Mouse (Mus musculus): Measurements from ENCODE around the gene Kri1.
"Not testable (repeated sequence)": the region's sequence is repeated elsewhere in the genome, so short reads cannot be mapped to it uniquely, and the experiment has no call there.

Gene Kri1

DNA sequence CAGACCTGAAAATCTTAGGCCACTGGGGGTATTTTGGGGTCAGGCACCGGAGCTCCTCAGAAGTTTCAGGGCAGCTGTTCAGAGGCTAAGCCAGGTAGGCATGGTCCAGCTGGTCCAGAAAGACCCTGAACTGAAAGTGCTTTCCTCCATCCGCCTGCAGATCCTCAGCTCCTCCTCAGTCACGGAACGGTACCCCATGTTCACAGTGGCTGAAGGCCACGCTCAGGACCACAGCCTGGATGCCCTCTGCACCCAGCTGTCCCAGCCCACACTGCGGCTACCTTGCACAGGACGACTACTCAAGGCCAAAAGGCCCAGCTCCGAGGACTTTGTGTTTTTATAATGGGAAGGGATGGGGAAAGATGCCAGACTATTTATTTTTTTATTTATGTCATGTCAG is 14.7 kb downstream of the Kri1 start:
- DNase-seq, result no peak

DNA sequence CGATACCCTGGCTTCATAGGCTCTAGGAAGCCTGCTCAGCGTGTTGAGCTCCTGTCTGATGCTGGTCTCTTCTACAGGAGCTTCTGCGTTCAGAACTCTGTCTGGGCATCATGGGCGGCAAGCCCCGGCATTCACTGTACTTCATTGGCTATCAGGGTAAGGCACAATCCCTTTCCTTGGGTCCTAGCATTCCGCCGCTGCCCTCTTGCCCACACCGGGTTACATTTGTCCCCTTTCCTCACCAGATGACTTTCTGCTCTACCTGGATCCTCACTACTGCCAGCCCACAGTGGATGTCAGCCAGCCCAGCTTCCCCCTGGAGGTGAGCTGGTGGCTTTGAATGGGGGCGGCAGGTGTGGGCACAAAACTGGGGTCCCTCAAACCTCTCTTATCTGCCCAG is 15.4 kb downstream of the Kri1 start:
- DNase-seq, result no peak

DNA sequence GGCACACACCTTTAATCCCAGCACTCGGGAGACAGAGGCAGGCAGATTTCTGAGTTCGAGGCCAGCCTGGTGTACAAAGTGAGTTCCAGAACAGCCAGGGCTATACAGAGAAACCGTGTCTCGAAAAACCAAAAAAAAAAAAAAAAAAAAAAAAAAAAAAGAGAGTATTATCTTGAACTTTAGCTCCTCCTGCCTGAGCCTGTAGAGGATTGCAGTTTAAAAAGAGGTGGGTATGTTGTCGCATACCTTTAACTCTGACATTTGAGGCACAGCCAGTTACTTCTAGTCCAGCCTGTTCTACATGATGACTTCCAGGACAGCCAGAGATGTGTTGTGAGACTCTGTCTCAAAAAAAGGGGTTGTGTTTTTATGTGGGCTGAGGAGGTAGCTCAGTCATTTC is 18.2 kb downstream of the Kri1 start:
- DNase-seq, result not testable (repeated sequence)

DNA sequence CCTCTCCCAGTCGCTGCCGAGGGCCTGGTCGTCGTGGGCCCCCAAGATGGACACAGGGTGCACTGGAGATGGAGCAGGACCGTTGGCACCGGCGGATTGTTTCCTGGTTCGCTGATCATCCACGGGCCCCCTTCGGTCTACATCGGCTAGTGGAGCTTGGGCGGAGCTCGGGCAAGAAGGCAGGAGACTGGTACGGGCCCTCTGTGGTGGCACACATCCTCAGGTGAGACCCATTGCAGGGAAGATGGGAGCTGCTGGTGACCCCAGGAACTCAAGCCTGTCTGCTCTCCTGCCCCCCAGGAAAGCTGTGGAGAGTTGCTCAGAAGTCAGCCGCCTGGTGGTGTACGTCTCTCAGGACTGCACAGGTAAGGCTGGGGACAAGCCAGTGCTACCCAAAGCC is 19.5 kb downstream of the Kri1 start:
- DNase-seq, result no peak

DNA sequence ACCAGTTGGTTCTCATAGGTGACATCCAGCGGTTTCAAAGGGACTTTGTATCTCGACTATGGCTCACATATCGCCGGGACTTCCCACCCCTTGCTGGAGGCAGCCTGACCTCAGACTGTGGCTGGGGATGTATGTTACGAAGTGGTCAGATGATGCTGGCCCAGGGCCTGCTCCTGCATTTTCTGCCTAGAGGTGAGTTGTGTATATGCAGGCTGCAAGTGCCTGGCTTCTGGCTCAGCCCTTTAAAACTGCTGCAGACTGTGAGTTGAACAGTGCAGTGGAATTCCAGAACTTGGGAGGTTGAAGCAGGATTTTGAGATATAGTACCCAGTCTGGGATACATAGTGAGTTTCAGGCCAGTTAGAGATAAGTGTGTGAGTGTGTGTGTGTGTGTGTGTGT is 20.9 kb downstream of the Kri1 start:
- DNase-seq, result no peak

DNA sequence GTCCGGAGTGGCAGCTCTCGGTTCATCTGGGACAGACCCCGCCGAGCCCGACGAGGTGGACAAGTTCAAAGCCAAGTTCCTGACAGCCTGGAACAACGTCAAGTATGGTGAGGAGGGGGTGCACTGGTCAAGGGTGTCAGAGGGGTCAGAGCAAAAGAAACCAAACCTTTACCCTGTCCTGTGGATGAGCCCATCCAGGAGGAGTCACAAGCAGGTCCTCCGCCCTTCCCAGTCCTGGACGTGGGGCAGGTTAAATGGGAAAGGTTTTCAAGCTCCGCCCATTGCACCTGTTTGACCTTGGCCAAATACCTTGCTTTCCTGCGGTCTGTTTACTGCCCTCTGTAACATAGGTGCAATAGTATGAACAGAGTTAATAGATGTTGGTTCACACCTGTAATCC is 22.2 kb downstream of the Kri1 start:
- peak; percentile 73 for DNase-seq

DNA sequence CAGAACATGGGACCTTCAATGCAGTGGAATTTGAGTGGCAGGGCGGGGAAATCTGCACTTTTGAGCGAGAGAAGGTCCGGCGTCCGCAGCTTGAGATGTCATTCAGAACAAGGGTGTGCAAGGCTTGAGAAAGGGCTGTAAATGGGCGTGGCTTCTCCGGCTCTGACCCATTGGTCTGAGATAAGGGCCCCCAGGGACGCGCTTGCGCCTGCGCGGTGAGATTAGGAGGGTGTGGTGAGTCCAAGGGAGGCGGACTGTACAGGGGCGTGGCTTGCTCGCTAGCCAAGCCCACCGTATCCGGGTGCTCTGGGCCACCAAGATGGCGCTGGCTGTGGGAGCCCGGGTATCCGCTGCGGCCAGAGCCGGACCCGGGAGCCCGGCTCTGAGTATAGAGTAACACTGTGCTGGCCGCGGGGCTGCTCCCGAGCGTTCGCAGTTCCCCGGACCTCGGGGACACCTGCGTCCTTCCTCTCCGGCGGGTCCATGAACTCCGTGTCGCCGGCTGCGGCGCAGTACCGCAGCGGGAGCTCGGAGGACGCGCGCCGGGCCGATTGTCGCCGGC is 22.7 kb downstream of the Kri1 start, which contains the start of gene Atg4d:
Atg4d (plus strand) TSS at position 294 of the 562 bp plus-strand sequence.
- peak; percentile 99 for DNase-seq

DNA sequence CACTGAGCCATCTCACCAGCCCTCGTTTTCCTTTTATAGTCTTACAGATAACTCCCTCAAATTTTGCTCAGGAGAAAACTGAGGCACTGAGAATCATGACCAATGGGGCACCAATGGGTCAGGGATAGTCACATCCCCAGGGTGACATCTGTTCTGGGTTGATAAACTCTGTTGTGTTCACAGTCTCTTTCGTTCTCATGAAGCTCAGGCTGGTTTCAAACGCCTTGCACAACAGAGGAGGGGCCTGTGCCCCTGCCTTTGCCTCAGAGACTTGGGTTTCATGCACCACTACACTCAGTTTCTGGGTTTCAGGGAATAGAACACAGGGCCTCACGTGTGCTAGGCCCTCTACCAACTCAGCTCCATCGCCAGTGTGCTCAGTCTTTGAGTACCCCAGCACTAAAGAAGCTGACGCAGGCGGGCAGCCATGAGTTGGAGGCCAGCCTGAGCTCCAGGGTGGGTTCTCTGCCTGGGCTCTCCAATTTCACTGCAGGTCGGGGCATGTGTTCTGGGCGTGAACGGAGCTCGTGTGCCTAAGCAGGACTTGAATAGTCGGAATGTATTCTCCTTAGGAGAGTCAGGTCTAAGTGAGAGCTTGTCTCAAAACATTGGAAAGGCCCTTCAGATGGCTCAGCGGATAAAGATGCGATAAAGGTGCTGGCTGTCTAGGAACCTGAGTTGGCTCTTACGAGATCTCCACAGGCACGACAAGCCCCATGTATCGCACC is 23.3 kb downstream of the Kri1 start:
- DNase-seq, result no peak

DNA sequence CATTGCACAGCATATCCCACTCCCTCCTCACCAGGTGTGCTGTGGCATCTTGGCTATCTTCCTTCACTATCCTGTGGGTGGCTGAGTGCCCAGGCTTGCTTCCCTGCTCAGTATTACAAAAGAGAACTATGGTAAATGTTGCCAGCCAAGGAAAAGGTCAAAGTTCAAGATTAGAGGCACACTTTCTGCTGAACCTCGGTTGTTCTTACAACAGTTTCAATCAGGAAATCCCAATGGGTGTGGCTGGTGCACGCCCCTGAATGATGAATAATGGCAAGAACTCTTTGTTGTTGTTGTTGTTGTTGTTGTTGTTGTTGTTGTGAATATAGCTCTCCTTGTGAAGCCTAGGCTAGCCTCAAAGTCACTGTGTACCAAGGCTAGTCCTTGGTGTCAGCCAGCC is 25.9 kb downstream of the Kri1 start:
- no peak for DNase-seq

DNA sequence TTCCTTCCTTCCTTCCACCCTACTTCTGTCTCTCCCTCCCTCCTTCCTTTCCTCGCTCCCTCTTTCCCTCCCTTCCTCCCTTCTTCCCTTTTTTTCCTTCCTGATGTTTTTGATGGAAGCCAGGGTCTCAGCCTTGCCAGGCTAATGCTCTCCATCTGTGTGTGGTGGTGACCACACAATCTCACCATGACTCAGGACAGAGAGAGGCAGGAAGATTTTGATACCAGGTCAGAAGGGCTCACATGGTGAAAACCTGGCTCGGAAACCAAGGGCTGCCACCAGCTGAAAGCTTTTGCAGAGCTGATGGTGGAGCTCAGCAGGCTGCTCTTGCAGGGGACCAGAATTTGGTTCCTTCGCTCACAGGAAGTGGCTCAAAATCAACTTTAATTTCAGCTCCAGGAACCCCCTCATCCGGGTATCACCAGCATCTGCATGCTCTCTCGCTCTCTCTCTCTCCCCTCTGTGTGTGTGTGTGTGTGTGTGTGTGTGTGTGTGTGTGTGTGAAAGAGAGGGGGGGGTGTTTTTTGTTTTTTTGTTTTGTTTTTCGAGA is 27.2 kb downstream of the Kri1 start:
- DNase-seq, result no peak

DNA sequence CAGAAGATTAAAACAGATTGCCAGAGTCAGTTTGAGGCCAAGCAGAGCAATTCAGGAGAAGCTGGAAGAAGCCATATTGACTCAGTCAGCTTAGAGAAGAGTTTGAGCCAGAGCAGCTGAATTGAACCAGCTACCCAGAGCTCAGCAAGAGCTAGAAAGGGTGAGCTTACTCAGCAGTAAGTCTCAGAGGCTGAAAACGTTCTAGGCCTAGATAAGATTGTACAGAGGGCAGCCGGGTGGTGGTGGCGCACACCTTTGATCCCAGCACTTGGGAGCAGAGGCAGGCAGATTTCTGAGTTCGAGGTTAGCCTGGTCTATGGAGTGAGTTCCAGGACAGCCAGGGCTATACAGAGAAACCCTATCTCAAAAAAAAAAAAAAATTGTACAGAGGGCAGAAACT is 31.4 kb downstream of the Kri1 start:
- not testable (repeated sequence) for DNase-seq

DNA sequence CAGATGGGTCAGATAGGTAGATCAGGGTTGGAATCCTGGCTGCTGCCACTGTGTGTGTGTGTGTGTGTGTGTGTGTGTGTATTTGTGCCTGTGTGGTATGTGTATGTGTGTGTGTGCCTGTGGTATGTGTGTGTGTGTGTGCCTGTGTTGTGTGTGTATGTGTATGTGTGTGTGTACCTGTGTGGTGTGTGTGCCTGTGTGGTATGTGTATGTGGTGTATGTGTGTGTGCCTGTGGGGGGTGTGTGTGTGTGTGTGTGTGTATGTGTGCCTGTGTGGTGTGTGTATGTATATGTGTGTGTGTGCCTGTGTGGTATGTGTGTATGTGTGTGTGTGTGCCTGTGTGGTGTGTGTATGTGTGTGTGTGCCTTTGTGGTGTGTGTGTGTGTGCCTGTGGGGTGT is 33.1 kb downstream of the Kri1 start:
- no peak for DNase-seq

DNA sequence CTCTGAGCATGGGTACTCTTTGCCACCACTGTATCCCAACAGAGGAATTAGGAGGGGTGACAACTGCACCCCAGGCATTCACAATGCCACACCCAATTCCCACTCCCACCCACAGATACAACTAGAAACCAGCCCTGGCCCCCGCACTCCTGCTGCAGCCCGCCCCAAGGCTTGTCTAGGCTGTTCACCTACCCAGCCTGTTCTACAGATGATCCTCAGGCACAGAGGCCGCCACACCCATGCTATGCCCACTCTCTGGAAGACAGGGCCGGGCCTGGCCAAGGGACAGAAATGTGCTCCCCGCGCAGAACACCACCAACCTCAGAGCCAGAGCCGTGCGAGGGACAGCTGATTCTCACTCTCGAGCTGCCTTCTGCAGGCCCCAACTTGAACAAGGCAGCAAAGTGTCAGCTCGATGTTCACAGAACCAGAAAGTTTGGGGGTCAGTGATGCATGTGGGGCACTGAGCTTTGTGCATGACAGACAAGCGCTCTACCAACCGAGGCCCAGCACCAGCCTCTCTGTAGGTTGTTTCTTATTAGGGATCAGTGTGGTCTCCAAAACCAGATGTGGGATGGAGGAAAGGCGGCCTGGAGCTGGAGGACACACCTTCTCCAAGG is 36.5 kb downstream of the Kri1 start:
- no peak for DNase-seq

DNA sequence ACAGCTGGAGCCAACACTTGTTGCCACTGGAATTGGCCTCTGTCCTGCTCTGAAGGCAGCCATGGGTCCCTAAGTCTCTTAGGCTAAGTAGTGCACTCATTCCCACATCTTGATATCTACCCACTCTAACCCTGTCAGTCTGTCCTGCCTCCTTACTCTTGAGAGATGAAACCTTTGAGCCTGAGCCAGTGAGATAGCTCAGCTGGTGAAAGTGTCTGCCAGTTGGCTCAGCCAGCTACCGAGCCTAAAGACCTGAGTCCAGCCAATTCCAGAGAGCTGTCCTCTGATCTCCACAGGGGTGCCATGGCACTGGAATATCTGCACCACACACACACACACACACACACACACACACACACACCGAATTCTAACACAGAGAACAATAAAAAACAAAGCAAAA is 37.3 kb downstream of the Kri1 start:
- DNase-seq, result no peak

DNA sequence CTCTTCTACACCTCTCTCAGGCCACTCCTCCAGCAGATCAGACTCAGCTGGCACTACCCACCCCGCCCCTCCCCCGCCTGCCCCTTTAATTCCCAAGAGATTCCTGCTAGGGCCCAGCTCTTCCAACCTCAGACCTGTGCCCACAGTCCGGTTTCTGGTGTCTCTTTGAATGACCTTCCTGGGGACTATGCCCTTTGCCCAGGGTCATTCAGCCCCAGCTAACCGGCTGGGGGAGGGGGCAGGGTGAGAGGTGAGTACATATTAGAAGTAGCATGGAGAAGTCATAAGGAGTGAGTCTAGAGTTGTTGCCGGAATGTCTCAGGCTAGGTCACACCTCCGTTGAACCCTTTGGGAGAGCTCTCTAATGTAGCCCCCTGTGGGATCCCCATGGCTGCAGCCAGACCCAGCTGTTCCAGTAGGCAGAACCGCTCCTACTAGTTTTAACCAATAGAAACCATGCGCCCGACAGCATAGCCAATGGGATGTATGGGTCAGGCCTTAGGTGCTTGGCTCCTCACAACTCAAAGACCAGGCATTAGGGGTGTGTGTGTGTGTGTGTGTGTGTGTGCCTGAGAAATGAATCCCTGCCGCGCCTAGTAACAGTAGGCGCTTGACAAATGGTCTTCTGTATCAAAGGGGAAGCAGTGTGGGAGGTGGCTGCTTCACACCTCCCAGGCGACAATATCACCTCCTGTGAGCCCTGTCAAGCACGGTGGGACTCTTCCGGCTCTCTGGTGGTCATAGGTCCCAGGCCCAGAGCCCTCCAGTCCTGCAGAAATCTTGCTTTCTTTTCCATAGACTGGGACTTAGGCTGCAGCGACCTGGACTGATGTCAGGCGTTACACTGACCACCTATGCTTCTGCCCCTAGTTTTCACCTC is 37.9 kb downstream of the Kri1 start:
- DNase-seq, result no peak

DNA sequence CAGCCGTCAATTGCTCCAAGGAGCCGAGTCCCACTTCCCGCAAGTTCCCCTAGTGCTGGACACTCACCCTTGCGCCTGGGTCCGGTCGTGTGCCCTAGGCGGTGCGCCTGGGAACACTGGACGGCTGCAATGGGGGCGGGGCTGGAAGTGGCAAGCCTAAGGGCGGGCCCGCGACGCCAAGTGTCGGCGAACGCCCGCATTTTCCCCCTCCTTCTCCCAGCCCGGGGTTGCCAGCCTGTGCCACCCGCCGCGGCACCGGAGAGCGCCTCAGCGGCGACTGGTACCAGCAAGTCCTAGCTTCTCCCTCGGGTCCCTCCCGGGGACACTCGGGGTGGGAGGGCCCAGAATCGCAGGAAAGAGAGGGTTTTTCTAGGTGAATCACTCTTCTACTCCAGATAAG is 39.4 kb downstream of the Kri1 start, which contains the start of gene S1pr5:
S1pr5 (minus strand) TSS at position 118 of the 400 bp plus-strand sequence.
- no peak for DNase-seq

DNA sequence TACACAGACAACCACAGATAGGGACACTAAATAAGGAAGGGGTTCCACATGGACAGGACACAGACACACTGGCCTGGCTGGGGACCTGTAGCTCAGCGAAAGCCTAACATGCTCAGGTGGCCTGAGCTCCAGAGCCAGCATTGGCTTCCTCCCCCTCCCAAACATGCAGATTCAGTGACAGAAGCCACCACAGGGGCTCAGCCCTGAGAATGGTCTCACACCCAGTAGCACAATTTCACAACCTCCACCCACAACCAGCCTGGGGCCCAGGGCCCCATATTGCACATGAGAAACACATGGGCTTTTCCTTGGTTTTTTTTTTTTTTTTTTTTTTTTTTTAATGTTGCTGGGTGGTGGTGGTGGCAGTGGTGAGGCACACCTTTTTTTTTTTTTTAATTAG is 41.4 kb downstream of the Kri1 start:
- DNase-seq, result no peak

DNA sequence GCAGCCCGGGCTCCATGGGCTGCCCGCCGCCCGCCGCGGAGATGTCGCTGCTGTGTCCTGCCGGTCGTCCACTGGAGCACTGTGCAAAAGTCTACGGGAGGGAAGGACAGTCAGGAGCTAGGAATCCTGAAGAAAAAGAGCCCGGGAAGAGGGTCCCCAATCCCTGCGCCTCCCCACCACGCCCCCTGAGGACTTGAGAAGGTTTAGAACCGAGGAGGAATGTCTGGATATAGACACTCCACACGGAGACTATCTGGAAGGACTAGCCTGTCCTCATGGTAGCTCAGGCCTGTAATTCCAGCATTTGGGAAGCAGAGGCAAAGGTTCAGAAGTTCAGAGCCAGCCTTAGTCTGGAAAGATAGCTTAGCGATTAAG is 42.7 kb downstream of the Kri1 start:
- peak; percentile 56 for DNase-seq

DNA sequence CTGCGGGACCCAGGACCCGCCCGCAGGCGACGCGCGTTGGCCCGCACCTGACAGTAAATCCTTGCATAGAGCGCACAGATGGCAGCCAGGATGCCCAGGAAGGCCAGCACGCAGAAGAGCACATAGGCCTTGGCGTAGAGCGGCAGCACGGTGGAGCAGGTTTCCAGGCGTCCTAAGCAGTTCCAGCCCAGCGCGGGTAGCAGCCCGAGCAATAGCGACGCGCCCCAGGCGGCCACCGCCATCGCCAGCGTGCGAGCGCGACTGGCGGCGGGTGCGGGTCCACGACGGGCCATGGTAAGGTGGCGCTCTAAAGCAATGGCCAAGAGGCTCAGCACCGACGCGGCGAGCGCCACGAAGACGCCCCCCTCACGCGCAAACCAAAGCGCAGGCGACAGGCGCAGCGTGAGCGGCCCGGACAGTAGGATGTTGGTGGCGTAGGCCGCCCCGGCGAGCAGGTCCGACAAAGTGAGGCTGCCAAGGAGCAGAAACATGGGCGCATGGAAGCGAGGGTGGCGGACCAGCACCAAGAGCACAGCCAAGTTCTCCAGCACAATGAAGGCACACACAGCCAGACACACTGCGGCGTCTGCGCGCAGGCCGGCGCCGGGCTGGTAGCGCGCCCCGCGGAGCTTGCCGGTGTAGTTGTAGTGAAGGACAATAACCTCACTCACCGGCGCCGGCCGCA is 43.2 kb downstream of the Kri1 start:
- DNase-seq, result peak; percentile 76

DNA sequence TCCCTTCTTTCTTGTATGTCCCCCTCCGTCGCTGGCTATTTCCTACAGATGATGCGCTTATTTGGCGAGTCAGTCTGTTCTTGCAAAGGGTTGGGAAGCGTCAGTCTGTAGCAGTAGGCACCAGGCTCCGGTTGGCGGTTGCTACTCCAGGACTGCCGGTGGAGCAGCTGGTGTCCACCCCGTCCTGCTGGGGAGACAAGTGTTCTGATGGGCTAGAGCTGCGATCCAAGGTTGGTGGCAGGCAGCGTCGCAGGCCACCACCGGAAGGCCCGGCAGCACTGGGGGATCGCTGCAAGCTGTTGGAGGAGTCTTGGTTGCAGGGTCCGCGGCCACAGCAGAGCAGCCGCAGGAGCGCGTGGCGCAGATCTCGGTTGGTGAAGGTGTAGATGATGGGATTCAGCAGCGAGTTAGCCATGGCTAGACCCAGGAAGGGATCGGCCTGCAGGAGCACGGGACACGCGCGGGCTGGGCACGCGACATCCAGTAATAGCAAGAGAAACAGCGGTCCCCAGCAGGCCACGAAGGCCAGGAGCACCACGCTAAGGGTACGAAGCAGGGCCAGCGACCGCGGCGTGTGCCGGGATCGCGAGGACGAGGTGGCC is 43.8 kb downstream of the Kri1 start:
- peak; percentile 89 for DNase-seq

DNA sequence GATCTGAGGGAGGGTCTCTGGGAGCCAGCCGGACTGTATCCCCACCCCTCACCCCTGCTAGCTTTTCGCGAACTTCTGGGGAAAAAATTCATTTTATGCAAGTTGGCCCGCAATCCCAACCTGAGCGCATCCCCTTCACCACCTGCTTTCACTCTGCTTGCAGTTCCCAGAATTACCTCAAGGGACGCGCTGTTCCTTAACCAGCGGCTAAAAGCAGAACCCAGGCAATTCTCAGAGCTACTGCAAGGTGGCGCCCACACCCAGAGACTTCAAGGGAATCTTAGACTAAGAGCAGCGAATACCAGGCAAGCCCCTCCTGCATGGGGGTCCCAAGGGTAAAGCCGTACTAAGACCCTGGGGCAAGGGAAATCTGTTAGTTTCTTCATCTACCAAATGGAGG is 46.4 kb downstream of the Kri1 start:
- peak; percentile 91 for DNase-seq

DNA sequence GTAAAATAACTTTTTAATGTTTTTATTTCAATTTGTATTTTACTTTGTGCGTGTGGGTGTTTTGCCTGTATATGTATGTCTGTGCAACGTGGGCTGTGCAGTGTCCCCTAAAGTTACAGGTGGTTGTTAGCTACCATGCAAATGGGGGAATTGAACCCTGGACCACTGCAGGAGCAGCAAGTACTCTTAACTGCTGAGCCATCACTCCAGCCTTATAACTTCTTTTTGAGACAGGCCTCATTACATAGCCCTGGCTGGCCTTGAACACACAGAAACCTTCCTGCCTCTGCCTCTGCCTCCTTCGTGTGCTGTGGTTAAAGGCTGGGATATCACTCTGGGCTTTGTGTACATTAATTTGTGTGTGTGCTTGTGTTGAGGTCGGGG is 48.3 kb downstream of the Kri1 start:
- peak; percentile 44 for DNase-seq
